Mouse (Mus musculus) CH12.LX (cell line): ENCODE results near the gene Serpinf2. TPM values are rescaled to one million over a fixed set of nuclear protein-coding genes. Genes with fewer than 3 reads are reported as not detected.
A peak's percentile ranks its signal among the peaks of the same experiment; 100 is the strongest.

ENCODE experiments used
- DNase-seq: peaks from one replicate; pipeline ENCODE4 v3.0.0-alpha.2; 2013; ENCODE audit errors: extremely low read depth
- H3K27ac ChIP-seq: 2 replicates; pipeline ENCODE4 v1.5.1; 2012; ENCODE audit warnings: low read depth, mild to moderate bottlenecking, control low read depth, moderate library complexity; ENCODE audit not compliant: insufficient read depth
- H3K27me3 ChIP-seq: replicated peaks from 2 replicates; pipeline ENCODE3; 2012; ENCODE audit warnings: inconsistent platforms
- H3K36me3 ChIP-seq, 2 experiments: replicated peaks in 1 of 2; 2 replicates each; pipeline versions ENCODE3 to v1.6.1; 2012; ENCODE audit warnings: inconsistent platforms in 1 of 2, low read length in 1 of 2, mild to moderate bottlenecking in 1 of 2, mixed read lengths in 1 of 2, moderate library complexity in 1 of 2; ENCODE audit not compliant: control insufficient read depth in 1 of 2, insufficient read depth in 1 of 2
- H3K4me1 ChIP-seq, 2 experiments: 2 replicates each; pipeline ENCODE4 v1.6.1; 2012; ENCODE audit warnings: inconsistent platforms in 1 of 2, moderate library complexity in 1 of 2; ENCODE audit not compliant: insufficient read depth in 2 of 2, control insufficient read depth in 1 of 2
- H3K4me2 ChIP-seq: 2 replicates; pipeline ENCODE4 v1.6.1; 2012; ENCODE audit warnings: low read depth, mild to moderate bottlenecking, control low read depth; ENCODE audit not compliant: poor library complexity, insufficient read depth, severe bottlenecking
- H3K4me3 ChIP-seq, 3 experiments: fragments of 150-350 bp in 1 of 3; sonication (generic) in 1 of 3; replicated peaks in 1 of 3; 2 replicates each; pipeline versions ENCODE3 to v1.5.1; 2011 to 2012; ENCODE audit warnings: low read depth in 2 of 3, low read length in 2 of 3, mild to moderate bottlenecking in 2 of 3, moderate library complexity in 2 of 3, control low read depth in 1 of 3, improper control_type of control experiment in 1 of 3, inconsistent platforms in 1 of 3, mixed read lengths in 1 of 3; ENCODE audit not compliant: poor library complexity in 1 of 3
- H3K79me2 ChIP-seq: replicated peaks from 2 replicates; pipeline ENCODE4 v1.6.1; 2012; ENCODE audit warnings: mild to moderate bottlenecking, moderate library complexity; ENCODE audit not compliant: control insufficient read depth, poor library complexity, insufficient read depth, severe bottlenecking; ENCODE audit errors: extremely low read depth
- H3K9ac ChIP-seq: 2 replicates; pipeline ENCODE4 v1.6.1; 2012; ENCODE audit warnings: low read depth, mild to moderate bottlenecking, control low read depth, moderate library complexity; ENCODE audit not compliant: insufficient read depth
- H3K9me3 ChIP-seq: replicated peaks from 2 replicates; pipeline ENCODE3; 2012; ENCODE audit warnings: low read length, inconsistent platforms, mixed read lengths
- CHD1 ChIP-seq: IDR thresholded peaks from 2 replicates; pipeline ENCODE4 v1.6.1; 2012; ENCODE audit warnings: low read depth, low read length, improper control_type of control experiment, inconsistent platforms
- CTCF ChIP-seq, 2 experiments: IDR thresholded peaks in 1 of 2; conservative IDR thresholded peaks in 1 of 2; 2 replicates each; pipeline ENCODE4 v1.5.1; 2011 to 2012; ENCODE audit warnings: low read depth in 2 of 2, low read length in 2 of 2, improper control_type of control experiment in 1 of 2, inconsistent platforms in 1 of 2, mild to moderate bottlenecking in 1 of 2, moderate library complexity in 1 of 2
- E2F4 ChIP-seq: IDR thresholded peaks from 2 replicates; pipeline ENCODE4 v1.6.1; 2011; ENCODE audit warnings: low read depth, low read length, improper control_type of control experiment; ENCODE audit not compliant: insufficient replicate concordance
- ELF1 ChIP-seq: IDR thresholded peaks from 2 replicates; pipeline ENCODE4 v1.6.1; 2014; ENCODE audit warnings: low read depth, mild to moderate bottlenecking, inconsistent platforms, low read length, improper control_type of control experiment
- GABPA ChIP-seq: IDR thresholded peaks from 2 replicates; pipeline ENCODE4 v1.6.1; 2012; ENCODE audit warnings: low read depth, low read length, improper control_type of control experiment, inconsistent platforms; ENCODE audit not compliant: insufficient replicate concordance
- JUN ChIP-seq: IDR thresholded peaks from 2 replicates; pipeline ENCODE4 v1.6.1; 2011; ENCODE audit warnings: low read depth, mild to moderate bottlenecking, low read length, improper control_type of control experiment, moderate library complexity; ENCODE audit not compliant: insufficient read depth
- JUND ChIP-seq: conservative IDR thresholded peaks from 2 replicates; pipeline ENCODE4 v1.6.1; 2011; ENCODE audit warnings: low read depth, low read length, improper control_type of control experiment
- KAT2A ChIP-seq: IDR thresholded peaks from 2 replicates; pipeline ENCODE4 v1.6.1; 2012; ENCODE audit warnings: low read length, improper control_type of control experiment, inconsistent platforms; ENCODE audit not compliant: insufficient replicate concordance
- MAX ChIP-seq: IDR thresholded peaks from 2 replicates; pipeline ENCODE4 v1.6.1; 2011; ENCODE audit warnings: low read length, improper control_type of control experiment
- NELFE ChIP-seq: IDR thresholded peaks from 2 replicates; pipeline ENCODE4 v1.6.1; 2011; ENCODE audit warnings: low read depth, low read length, improper control_type of control experiment
- PAX5 ChIP-seq: IDR thresholded peaks from 2 replicates; pipeline ENCODE4 v1.6.1; 2012; ENCODE audit warnings: low read length, inconsistent platforms, mixed read lengths
- POLR2AphosphoS2 ChIP-seq: IDR thresholded peaks from 2 replicates; pipeline ENCODE4 v1.6.1; 2011; ENCODE audit warnings: low read depth, low read length, improper control_type of control experiment
- RAD21 ChIP-seq: IDR thresholded peaks from 2 replicates; pipeline ENCODE4 v1.6.1; 2011; ENCODE audit warnings: low read depth, mild to moderate bottlenecking, low read length, improper control_type of control experiment, moderate library complexity
- RCOR1 ChIP-seq: conservative IDR thresholded peaks from 2 replicates; pipeline ENCODE4 v1.6.1; 2012; ENCODE audit warnings: low read depth, mild to moderate bottlenecking, inconsistent platforms, low read length, improper control_type of control experiment
- SIN3A ChIP-seq: IDR thresholded peaks from 2 replicates; pipeline ENCODE4 v1.6.1; 2012; ENCODE audit warnings: low read length, improper control_type of control experiment, inconsistent platforms
- TBP ChIP-seq: conservative IDR thresholded peaks from 2 replicates; pipeline ENCODE4 v1.6.1; 2011; ENCODE audit warnings: low read depth, low read length, improper control_type of control experiment
- TCF12 ChIP-seq: IDR thresholded peaks from 2 replicates; pipeline ENCODE4 v1.6.1; 2014; ENCODE audit warnings: low read depth, mild to moderate bottlenecking, inconsistent platforms, low read length, improper control_type of control experiment
- UBTF ChIP-seq: IDR thresholded peaks from 2 replicates; pipeline ENCODE4 v1.6.1; 2012; ENCODE audit warnings: low read depth, mild to moderate bottlenecking, inconsistent platforms, low read length, improper control_type of control experiment, moderate library complexity
- USF1 ChIP-seq: IDR thresholded peaks from 2 replicates; pipeline ENCODE4 v1.6.1; 2014; ENCODE audit warnings: low read depth, mild to moderate bottlenecking, inconsistent platforms, low read length, improper control_type of control experiment
- USF2 ChIP-seq: conservative IDR thresholded peaks from 2 replicates; pipeline ENCODE4 v1.6.1; 2011; ENCODE audit warnings: low read depth, low read length, improper control_type of control experiment
- ZC3H11A ChIP-seq: IDR thresholded peaks from 2 replicates; pipeline ENCODE4 v1.6.1; 2012; ENCODE audit warnings: low read depth, mild to moderate bottlenecking, inconsistent platforms, low read length, improper control_type of control experiment
- ZKSCAN1 ChIP-seq: IDR thresholded peaks from 2 replicates; pipeline ENCODE4 v1.6.1; 2012; ENCODE audit warnings: low read depth, inconsistent platforms, low read length, improper control_type of control experiment, borderline replicate concordance
- ZMIZ1 ChIP-seq: IDR thresholded peaks from 2 replicates; pipeline ENCODE4 v1.6.1; 2012; ENCODE audit warnings: low read depth, mild to moderate bottlenecking, inconsistent platforms, low read length, improper control_type of control experiment
- ZNF384 ChIP-seq: IDR thresholded peaks from 2 replicates; pipeline ENCODE4 v1.6.1; 2012; ENCODE audit warnings: low read depth, low read length, improper control_type of control experiment, inconsistent platforms
- dilution Hi-C: fragments of 300-500 bp; cut with MboI; formaldehyde crosslinking; loops from 2 replicates; pipeline ENCODE4 v1.14.3; 2020; ENCODE audit warnings: low sequenced_read_pairs; ENCODE audit not compliant: extremely low pct_unique_long_range_greater_than_20kb, extremely low pct_ligation_motif_present
- in situ Hi-C: fragments of 300-500 bp; cut with MboI; formaldehyde crosslinking; loops from 3 replicates; pipeline ENCODE4 v1.14.3; 2019; ENCODE audit warnings: low sequenced_read_pairs, low pct_ligation_motif_present, low pct_unique_long_range_greater_than_20kb, mixed read lengths
- polyA plus RNA-seq: library from polyadenylated mRNA; unstranded; fragments of >175 nt; gene quantifications from 2 replicates; pipeline ENCODE4 v1.2.1, GENCODE M21; 2012; ENCODE audit warnings: low read depth; ENCODE audit not compliant: insufficient read length
- total RNA-seq, 2 experiments: library from RNA; depleted of rRNA; stranded (reverse); fragments of 300-350 nt in 1 of 2; fragments of >200 nt in 1 of 2; gene quantifications; 2 replicates each; pipeline ENCODE4 v1.2.3; 2012 to 2014

Gene Serpinf2
- total and polyA plus RNA-seq, 3 experiments = 0.08 to 0.26 TPM; not detected in 1

DNA sequence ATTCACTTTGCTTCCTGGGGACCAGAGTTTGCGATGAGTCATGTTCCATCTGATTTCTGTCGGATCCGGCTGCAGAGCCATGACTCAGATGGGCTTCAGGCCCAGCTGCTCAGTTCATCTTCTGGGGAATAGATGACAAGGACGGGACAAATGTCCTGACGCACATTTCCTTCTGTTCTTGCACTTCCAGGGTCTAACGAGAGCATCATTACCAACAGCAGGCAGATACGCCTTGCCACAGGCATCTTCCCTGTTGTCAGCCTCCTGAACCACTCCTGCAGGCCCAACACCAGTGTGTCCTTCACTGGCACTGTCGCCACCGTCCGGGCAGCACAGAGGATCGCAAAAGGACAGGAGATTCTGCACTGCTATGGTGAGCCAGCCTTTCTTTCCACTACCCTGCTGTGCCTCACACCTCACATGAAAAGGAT is 40.0 kb downstream of the Serpinf2 start:
- no peak overlapping the region for H3K27ac ChIP-seq
- H3K79me2 ChIP-seq = no peaks in the 10 kb centered on the region
- DNase-seq = no peak
- dilution Hi-C loops = no loop called here
- H3K36me3 ChIP-seq = peaks cover 14 to 56% of the 10 kb centered on the region in 2 experiments
- no peak for TF ChIP-seq GABPA
- no peak for TF ChIP-seq JUND
- TF ChIP-seq E2F4 = no peak
- TF ChIP-seq ZMIZ1 = no peak
- TF ChIP-seq ZC3H11A = no peak
- TF ChIP-seq USF2 = no peak
- TF ChIP-seq USF1 = no peak
- no peak for TF ChIP-seq ELF1
- TF ChIP-seq UBTF = no peak
- TF ChIP-seq KAT2A = no peak
- in situ Hi-C loops = no loop called here
- H3K4me2 ChIP-seq = no peak overlapping the region
- no peaks in the 10 kb centered on the region for H3K27me3 ChIP-seq
- H3K4me3 ChIP-seq = no peak overlapping the region
- H3K9ac ChIP-seq = no peak overlapping the region
- peaks cover 3% of the 10 kb centered on the region for H3K9me3 ChIP-seq
- peaks cover 0 to 56% of the 10 kb centered on the region in 2 experiments; a peak in 3 of 4 replicates for H3K4me1 ChIP-seq

DNA sequence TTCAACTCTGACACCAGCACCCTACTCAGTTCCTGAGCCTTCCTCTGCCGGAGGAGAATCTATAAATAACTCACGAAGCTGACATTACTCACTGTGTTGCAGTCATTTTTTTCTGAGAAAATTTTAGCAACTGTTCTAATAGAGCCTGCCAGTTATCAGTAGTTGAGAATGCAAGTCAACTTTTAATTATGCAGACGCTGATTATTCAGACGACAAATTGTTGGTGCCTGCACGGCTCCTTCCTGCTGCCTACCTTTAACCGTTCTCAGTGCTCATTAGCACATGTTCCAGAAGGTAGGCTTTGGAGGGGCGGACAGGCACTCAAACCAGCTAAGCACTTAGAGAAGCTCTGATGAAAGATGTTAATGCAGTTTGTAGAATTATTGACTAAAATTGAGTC is 41.9 kb downstream of the Serpinf2 start:
- Histone ChIP-seq H3K27ac (no peak overlapping the region), H3K4me3 (no peak overlapping the region), H3K36me3 (peaks cover 10 to 45% of the 10 kb centered on the region in 2 experiments), H3K9ac (no peak overlapping the region), H3K4me2 (no peak overlapping the region), H3K79me2 (no peaks in the 10 kb centered on the region)
- in situ Hi-C loops = no loop called here
- TF ChIP-seq USF1 (no peak), TBP (no peak), SIN3A (no peak), RCOR1 (no peak), JUND (no peak)
- TF ChIP-seq, all 38 proteins: peak for 0
- DNase-seq = no peak
- Histone ChIP-seq H3K9me3 (peaks cover 3% of the 10 kb centered on the region), H3K27me3 (no peaks in the 10 kb centered on the region), H3K4me1 (peaks cover 0 to 52% of the 10 kb centered on the region in 2 experiments; a peak in 3 of 4 replicates)
- dilution Hi-C loops = no loop called here

DNA sequence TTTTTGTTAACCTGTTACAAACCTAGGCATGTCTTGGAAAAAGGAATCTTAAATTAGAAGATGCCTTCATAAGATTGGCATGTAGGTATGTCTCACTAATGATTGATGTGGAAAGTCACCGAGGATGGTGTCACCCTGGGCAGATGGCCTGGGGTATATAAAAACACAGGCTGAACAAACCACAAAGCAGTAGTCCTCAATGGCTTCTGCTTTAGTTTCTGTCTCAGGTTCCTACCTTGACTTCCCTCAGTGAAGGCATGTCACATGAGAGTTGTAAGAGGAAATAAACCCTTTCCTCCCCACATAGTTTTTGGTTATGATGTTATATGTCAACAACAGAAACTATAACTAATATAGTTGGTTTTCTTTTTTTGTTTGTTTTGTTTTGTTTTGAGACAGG is 43.8 kb downstream of the Serpinf2 start:
- H3K27me3 ChIP-seq = no peaks in the 10 kb centered on the region
- dilution Hi-C loops (no loop called here), in situ Hi-C loops (no loop called here)
- H3K4me1 ChIP-seq = peaks cover 0 to 38% of the 10 kb centered on the region in 2 experiments; a peak in 3 of 4 replicates
- no peaks in the 10 kb centered on the region for H3K79me2 ChIP-seq
- peaks cover 12 to 39% of the 10 kb centered on the region in 2 experiments for H3K36me3 ChIP-seq
- peak; percentile 44 for DNase-seq
- H3K9ac ChIP-seq = no peak overlapping the region
- H3K27ac ChIP-seq = no peak overlapping the region
- no peak overlapping the region for H3K4me2 ChIP-seq
- H3K9me3 ChIP-seq = peaks cover 3% of the 10 kb centered on the region
- H3K4me3 ChIP-seq = no peak overlapping the region
- TF ChIP-seq ZNF384 (no peak), SIN3A (no peak), CHD1 (no peak), NELFE (no peak), ELF1 (no peak), TBP (no peak), MAX (no peak), PAX5 (no peak), RAD21 (no peak), GABPA (no peak), TCF12 (no peak), RCOR1 (no peak), CTCF (conservative IDR thresholded peaks at IDR 0.05 in 1 of 2, IDR thresholded peaks at IDR 0.05 in 1 of 2; ENCODE audit: low read depth in 2 of 2, low read length in 2 of 2) (no peak), JUN (no peak), POLR2AphosphoS2 (no peak), E2F4 (no peak), ZC3H11A (no peak), USF2 (no peak), ZKSCAN1 (no peak)
